Comparison of ENCODE assay signal across 15 mouse cellular contexts in the genomic region with DNA sequence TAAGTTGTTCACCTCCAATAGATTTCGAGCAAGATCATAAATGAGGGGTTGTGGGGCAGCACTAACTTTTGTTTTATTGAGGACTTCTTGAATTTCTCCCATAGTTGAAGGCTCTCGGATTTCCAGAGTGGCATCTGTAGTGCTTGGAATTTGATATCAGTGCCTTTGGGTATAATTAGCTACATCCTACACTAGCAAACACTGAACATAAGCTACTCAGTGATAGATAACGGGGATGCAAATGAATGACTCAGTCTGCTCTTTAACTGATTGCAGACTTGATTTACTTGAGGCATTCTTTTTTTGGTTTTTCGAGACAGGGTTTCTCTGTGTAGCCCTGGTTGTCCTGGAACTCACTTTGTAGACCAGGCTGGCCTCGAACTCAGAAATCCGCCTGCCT. TPM values are rescaled to one million over a fixed set of nuclear protein-coding genes. Genes with fewer than 3 reads are reported as not detected.
"Had no signal": no experiment of that assay in that cellular context is flagged by ENCODE, and none has a peak within 500 bp of the region (broad histone marks: within the 10 kb centered on the region; RNA-seq: fewer than 3 reads in every experiment).

No protein-coding gene starts in this region.

- DNase-seq: kidney, postnatal 36 days; left cerebral cortex, postnatal 4 days; lung, adult 18-20 months; midbrain, embryonic 14.5 days; retina, postnatal 1 day; right cerebral cortex, postnatal 4 days; spleen, adult 18-20 months; thymus, adult 18-20 months; thymus, postnatal 14 days had no signal

- H3K27ac ChIP-seq: limb, embryonic 13.5 days; liver, embryonic 14.5 days; neural tube, embryonic 13.5 days had no signal

- H3K27me3 ChIP-seq: limb, embryonic 13.5 days; neural tube, embryonic 13.5 days had no signal

- H3K9ac ChIP-seq: limb, embryonic 13.5 days; liver, embryonic 14.5 days; neural tube, embryonic 13.5 days had no signal

- H3K9me3 ChIP-seq: limb, embryonic 13.5 days; neural tube, embryonic 13.5 days had no signal

- H3K4me2 ChIP-seq: limb, embryonic 13.5 days; neural tube, embryonic 13.5 days had no signal

- H3K4me3 ChIP-seq: limb, embryonic 13.5 days; neural tube, embryonic 13.5 days had no signal

RNA-seq across cellular contexts. Expression of a gene that starts 59.7 kb away (rescaled TPM):
- total RNA-seq: layer of hippocampus, adult 18-20 months; layer of hippocampus, postnatal 14 days; left cerebral cortex, adult 18-20 months; left cerebral cortex, postnatal 4 days had no signal
